Mouse (Mus musculus) forebrain, embryonic 14.5 days (tissue): Measurements from ENCODE around the gene Cdiptos. TPM values are rescaled to one million over a fixed set of nuclear protein-coding genes. Genes with fewer than 3 reads are reported as not detected.

ENCODE experiments used
- ATAC-seq: fragments of 200-750 bp; cut with Nextera tagmentation; 2 replicates; pipeline ENCODE4 v1.8.0; 2017; ENCODE audit warnings: mild to moderate bottlenecking, moderate library complexity
- DNase-seq: peaks from one replicate; pipeline ENCODE4 v3.0.0-alpha.2; 2015; ENCODE audit warnings: low spot score
- H3K27ac ChIP-seq: fragments of 300-500 bp; sonication (generic); 2 replicates; pipeline ENCODE4 v1.5.1; 2014; ENCODE audit warnings: low read depth, mild to moderate bottlenecking, control low read depth, low read length, moderate library complexity
- H3K27me3 ChIP-seq: fragments of 300-500 bp; sonication (generic); replicated peaks from 2 replicates; pipeline ENCODE4 v1.6.1; 2014; ENCODE audit warnings: low read length, control low read depth, mixed read lengths; ENCODE audit not compliant: control insufficient read depth, insufficient read depth
- H3K36me3 ChIP-seq: fragments of 300-500 bp; sonication (generic); 2 replicates; pipeline ENCODE4 v1.6.1; 2014; ENCODE audit warnings: low read length, control low read depth; ENCODE audit not compliant: control insufficient read depth, insufficient read depth
- H3K4me1 ChIP-seq: fragments of 300-500 bp; sonication (generic); 2 replicates; pipeline ENCODE4 v1.6.1; 2014; ENCODE audit warnings: antibody characterized with exemption, low read length, control low read depth; ENCODE audit not compliant: control insufficient read depth, insufficient read depth
- H3K4me2 ChIP-seq: fragments of 300-500 bp; sonication (generic); 2 replicates; pipeline ENCODE4 v1.6.1; 2014; ENCODE audit warnings: mild to moderate bottlenecking, control low read depth, low read length
- H3K4me3 ChIP-seq: fragments of 300-500 bp; sonication (generic); 2 replicates; pipeline ENCODE4 v1.5.1; 2014; ENCODE audit warnings: low read depth, low read length, control low read depth
- H3K9ac ChIP-seq: fragments of 300-500 bp; sonication (generic); 2 replicates; pipeline ENCODE4 v1.6.1; 2014; ENCODE audit warnings: mild to moderate bottlenecking, low read length, control low read depth, moderate library complexity
- H3K9me3 ChIP-seq: fragments of 300-500 bp; sonication (generic); replicated peaks from 2 replicates; pipeline ENCODE4 v1.6.1; 2016; ENCODE audit warnings: low read length, control low read depth, mixed read lengths; ENCODE audit not compliant: control insufficient read depth
- WGBS: fragments of 180-500 bp; shearing (Covaris S2); extraction: QIAGEN DNeasy Blood & Tissue Kit; methylation state at CpG from one replicate; pipeline ENCODE4 v1.1.7; 2014; 5-methylcytosine and 5-hydroxymethylcytosine counted together
- polyA plus RNA-seq: library from polyadenylated mRNA; unstranded; fragments of >200 nt; fragmentation: Nextera tagmentation; extraction: Ambion mirVana; gene quantifications from 2 replicates; pipeline ENCODE4 v1.2.1, GENCODE M21; 2014

Gene Cdiptos
- polyA plus RNA-seq, 1 experiment from 2014 or later: 1.0 TPM

- Histone ChIP-seq H3K4me3 (peak overlapping the region; percentile 73), H3K36me3 (peaks cover 38% of the 10 kb centered on the region), H3K9me3 (no peaks in the 10 kb centered on the region), H3K9ac (peak overlapping the region; percentile 88), H3K27me3 (no peaks in the 10 kb centered on the region), H3K27ac (peak overlapping the region; percentile 93), H3K4me1 (peaks cover 30% of the 10 kb centered on the region), H3K4me2 (peak overlapping the region; percentile 96)
- ATAC-seq: no peak
- DNase-seq: peak; percentile 37
- 3% methylated on average over 10 of the region's 10 CpGs for WGBS
These were observed 40.2 kb upstream of the Cdiptos start for GRCm38 (mm10) chr7:127016081-127016480.

GRCm38 (mm10) chr7:127014993-127015392 lies 39.1 kb upstream of the Cdiptos start:
- H3K9me3 ChIP-seq: no peaks in the 10 kb centered on the region
- peaks cover 38% of the 10 kb centered on the region for H3K36me3 ChIP-seq
- H3K4me1 ChIP-seq: peaks cover 24% of the 10 kb centered on the region
- DNase-seq (no peak), ATAC-seq (no peak)
- no peak overlapping the region for H3K4me2 ChIP-seq
- 0 out of 2 replicates have a peak overlapping the region, but pooled peaks have one; percentile 25 for H3K9ac ChIP-seq
- no peaks in the 10 kb centered on the region for H3K27me3 ChIP-seq
- H3K27ac ChIP-seq: no peak overlapping the region
- 90% methylated on average over 12 of the region's 12 CpGs for WGBS
- H3K4me3 ChIP-seq: no peak overlapping the region

- 80% methylated on average over 11 of the region's 11 CpGs for WGBS
- Histone ChIP-seq H3K36me3 (peaks cover 38% of the 10 kb centered on the region), H3K4me2 (peak within 1 kb of the TSS; percentile 96; the same call in 1 of the 2 replicates), H3K27me3 (no peaks in the 10 kb centered on the region), H3K4me1 (peaks cover 22% of the 10 kb centered on the region), H3K9me3 (no peaks in the 10 kb centered on the region), H3K27ac (no peak within 1 kb of the TSS), H3K9ac (peak within 1 kb of the TSS; percentile 41), H3K4me3 (peak within 1 kb of the TSS; percentile 73)
- ATAC-seq: no peak
- no peak for DNase-seq
These were observed 38.4 kb upstream of the Cdiptos start, which contains the start of gene Mvp for GRCm38 (mm10) chr7:127014320-127014719. TSS of gene Mvp (minus strand) at chr7:127014621.

- Histone ChIP-seq H3K4me2 (no peak overlapping the region), H3K9me3 (no peaks in the 10 kb centered on the region), H3K4me3 (no peak overlapping the region), H3K4me1 (peaks cover 20% of the 10 kb centered on the region), H3K27ac (no peak overlapping the region), H3K27me3 (no peaks in the 10 kb centered on the region), H3K36me3 (peaks cover 38% of the 10 kb centered on the region), H3K9ac (no peak overlapping the region)
- DNase-seq: no peak
- ATAC-seq: no peak
- 95% methylated on average over 6 of the region's 6 CpGs for WGBS
These were observed 37.5 kb upstream of the Cdiptos start for GRCm38 (mm10) chr7:127013385-127013784.

GRCm38 (mm10) chr7:127012845-127013244 lies 36.9 kb upstream of the Cdiptos start:
- DNase-seq (no peak), ATAC-seq (no peak)
- Histone ChIP-seq H3K4me3 (no peak overlapping the region), H3K4me1 (peaks cover 19% of the 10 kb centered on the region), H3K36me3 (peaks cover 38% of the 10 kb centered on the region), H3K27me3 (no peaks in the 10 kb centered on the region), H3K9ac (no peak overlapping the region), H3K4me2 (no peak overlapping the region), H3K9me3 (no peaks in the 10 kb centered on the region), H3K27ac (no peak overlapping the region)
- 96% methylated on average over 10 of the region's 10 CpGs for WGBS

- 93% methylated on average over 6 of the region's 6 CpGs for WGBS
- Histone ChIP-seq H3K27ac (no peak overlapping the region), H3K9ac (no peak overlapping the region), H3K4me1 (peaks cover 16% of the 10 kb centered on the region), H3K9me3 (no peaks in the 10 kb centered on the region), H3K36me3 (peaks cover 38% of the 10 kb centered on the region), H3K27me3 (no peaks in the 10 kb centered on the region), H3K4me3 (no peak overlapping the region), H3K4me2 (no peak overlapping the region)
- no peak for DNase-seq
- no peak for ATAC-seq
These were observed 36.5 kb upstream of the Cdiptos start for GRCm38 (mm10) chr7:127012374-127012773.

GRCm38 (mm10) chr7:127011717-127012116 lies 35.8 kb upstream of the Cdiptos start:
- Histone ChIP-seq H3K9me3 (no peaks in the 10 kb centered on the region), H3K4me1 (peaks cover 16% of the 10 kb centered on the region), H3K27me3 (no peaks in the 10 kb centered on the region), H3K9ac (no peak overlapping the region), H3K27ac (no peak overlapping the region), H3K36me3 (peaks cover 38% of the 10 kb centered on the region), H3K4me3 (no peak overlapping the region), H3K4me2 (no peak overlapping the region)
- no peak for ATAC-seq
- 75% methylated on average over 2 of the region's 2 CpGs for WGBS
- DNase-seq: no peak

GRCm38 (mm10) chr7:127011051-127011450 lies 35.2 kb upstream of the Cdiptos start:
- Histone ChIP-seq H3K36me3 (peaks cover 38% of the 10 kb centered on the region), H3K4me3 (no peak overlapping the region), H3K27ac (no peak overlapping the region), H3K4me1 (peaks cover 15% of the 10 kb centered on the region), H3K9ac (no peak overlapping the region), H3K9me3 (no peaks in the 10 kb centered on the region), H3K27me3 (no peaks in the 10 kb centered on the region), H3K4me2 (no peak overlapping the region)
- 96% methylated on average over 2 of the region's 2 CpGs for WGBS
- no peak for ATAC-seq
- no peak for DNase-seq

GRCm38 (mm10) chr7:127009307-127010085 lies 33.6 kb upstream of the Cdiptos start:
- Histone ChIP-seq H3K27ac (peak overlapping the region; percentile 88), H3K27me3 (no peaks in the 10 kb centered on the region), H3K36me3 (peaks cover 23% of the 10 kb centered on the region), H3K9me3 (no peaks in the 10 kb centered on the region), H3K4me1 (0 out of 2 replicates have a peak, but pooled peaks cover 3% of the 10 kb centered on the region), H3K9ac (no peak overlapping the region), H3K4me2 (no peak overlapping the region), H3K4me3 (no peak overlapping the region)
- ATAC-seq: no peak
- DNase-seq: no peak
- 80% methylated on average over 17 of the region's 17 CpGs for WGBS
